Mouse (Mus musculus) forelimb bud, embryonic 11.5 days (tissue): ENCODE data around the gene Cypt2.
"Not testable (repeated sequence)": the region's sequence is repeated elsewhere in the genome, so short reads cannot be mapped to it uniquely, and the experiment has no call there.

Experiments
- DNase-seq: peaks from one replicate; pipeline ENCODE4 v3.0.0-alpha.2; 2012; ENCODE audit warnings: low read depth, low spot score

Gene Cypt2

GRCm38 (mm10) chrX:105499472-105499871 is at the start of gene Cypt2:
TSS of gene Cypt2 (plus strand) at chrX:105499772.
- DNase-seq = not testable (repeated sequence)

- DNase-seq = no peak
Observed at GRCm38 (mm10) chrX:105546234-105546633, 46.7 kb downstream of the Cypt2 start.
